Mouse (Mus musculus): Measurements from ENCODE around the gene Aup1.

The Aup1 gene

GRCm38 (mm10) chr6:83069488-83070246 lies 15.3 kb downstream of the Aup1 start:
- no peak for DNase-seq (ENCODE audit: low spot score)

DNA sequence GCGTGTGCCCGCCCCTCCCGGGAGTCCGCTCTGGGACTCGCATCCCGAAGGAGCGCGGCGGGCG lies 15.8 kb downstream of the Aup1 start, which contains the start of gene Tlx2:
Gene Tlx2 (minus strand): TSS at position 47 of the 64 bp plus-strand sequence.
- DNase-seq (ENCODE audit: low spot score): no peak

- peak; percentile 46 for DNase-seq (ENCODE audit: low spot score)
These were observed 16.2 kb downstream of the Aup1 start for GRCm38 (mm10) chr6:83070311-83071219.

GRCm38 (mm10) chr6:83071220-83071619 lies 16.9 kb downstream of the Aup1 start:
- peak; percentile 35 for DNase-seq (ENCODE audit: low spot score)

DNA sequence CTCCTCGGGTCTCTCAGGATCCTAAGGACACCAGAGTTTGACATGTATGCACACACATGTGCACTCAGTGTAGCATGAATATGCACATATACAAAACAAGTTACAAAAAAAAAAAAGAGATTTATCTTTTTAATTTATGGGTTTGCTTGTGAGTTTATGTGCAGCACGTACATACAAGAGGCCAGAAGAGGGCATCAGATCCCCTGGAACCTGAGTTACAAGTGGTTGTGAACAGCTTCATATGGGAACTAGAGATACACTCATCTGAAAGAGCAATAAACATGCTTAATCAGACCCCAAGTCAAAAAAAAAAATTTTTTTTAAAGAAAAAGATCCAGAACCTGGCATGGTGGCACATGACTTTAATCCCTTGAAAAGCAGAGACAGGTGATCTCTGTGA lies 20.7 kb downstream of the Aup1 start:
- peak; percentile 44 for DNase-seq (ENCODE audit: low spot score)

DNA sequence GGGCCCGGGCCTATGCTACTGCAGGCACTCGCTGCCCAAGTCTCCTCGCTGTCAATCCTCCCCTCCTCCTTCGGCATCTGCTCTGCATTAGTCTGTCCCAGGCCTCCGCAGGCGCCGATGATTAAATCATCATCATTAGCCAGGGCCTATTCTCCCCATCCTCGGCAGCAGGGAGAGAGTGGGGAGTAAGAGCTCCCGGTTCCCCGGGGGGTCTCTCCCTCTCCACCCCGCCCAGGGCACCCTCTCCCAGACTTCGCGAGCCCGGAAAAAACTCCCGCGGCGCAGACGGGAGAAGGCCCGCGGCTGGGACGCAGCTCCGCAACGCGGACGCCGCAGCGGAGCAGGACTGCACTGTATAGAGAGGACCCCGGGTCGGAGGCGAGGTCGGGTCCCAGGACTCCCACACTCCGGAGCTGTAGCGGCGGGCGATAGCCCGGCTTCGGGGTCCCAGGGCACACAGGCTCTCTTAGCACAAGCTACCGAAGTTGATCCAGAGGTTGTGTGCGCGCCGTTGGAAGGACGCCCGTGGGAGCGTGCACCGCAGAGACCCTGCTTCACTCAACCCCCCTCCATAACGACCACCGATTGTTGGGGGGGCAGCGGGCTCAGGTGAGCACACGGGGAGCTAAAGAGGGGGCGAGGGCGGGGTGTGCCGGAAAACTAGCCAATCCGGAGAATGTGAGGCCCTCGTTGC lies 23.5 kb downstream of the Aup1 start, which contains the start of gene Pcgf1:
Gene Pcgf1 (plus strand): TSS at position 240 of the 694 bp plus-strand sequence.
- peak; percentile 78 for DNase-seq (ENCODE audit: low spot score)

GRCm38 (mm10) chr6:83078324-83078858 lies 24.1 kb downstream of the Aup1 start:
- DNase-seq (ENCODE audit: low spot score): peak; percentile 98

- no peak for DNase-seq (ENCODE audit: low spot score)
These were observed 25.9 kb downstream of the Aup1 start for GRCm38 (mm10) chr6:83080210-83080609.

- DNase-seq (ENCODE audit: low spot score): no peak
These were observed 29.2 kb downstream of the Aup1 start for GRCm38 (mm10) chr6:83083497-83083896.

DNA sequence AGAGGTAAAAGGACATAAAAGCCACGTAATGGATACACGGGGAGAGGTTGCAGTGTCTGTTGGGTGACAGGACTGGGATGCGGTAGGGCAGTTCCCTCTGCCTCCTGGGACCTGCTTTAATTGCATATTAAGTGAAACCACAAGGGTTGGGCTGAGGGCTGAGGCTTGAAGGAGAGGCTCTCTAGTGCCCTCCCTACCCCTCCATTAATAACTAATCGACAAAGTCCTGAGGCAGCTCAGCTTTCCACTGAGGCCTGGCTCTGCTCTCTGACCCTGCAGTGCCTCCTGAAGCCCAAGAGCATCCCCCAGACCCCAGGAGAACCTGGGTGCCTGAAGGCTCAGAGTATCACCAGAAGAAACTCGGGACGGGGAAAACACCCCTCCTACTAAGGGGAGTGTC lies 30.2 kb downstream of the Aup1 start:
- no peak for DNase-seq (ENCODE audit: low spot score)

DNA sequence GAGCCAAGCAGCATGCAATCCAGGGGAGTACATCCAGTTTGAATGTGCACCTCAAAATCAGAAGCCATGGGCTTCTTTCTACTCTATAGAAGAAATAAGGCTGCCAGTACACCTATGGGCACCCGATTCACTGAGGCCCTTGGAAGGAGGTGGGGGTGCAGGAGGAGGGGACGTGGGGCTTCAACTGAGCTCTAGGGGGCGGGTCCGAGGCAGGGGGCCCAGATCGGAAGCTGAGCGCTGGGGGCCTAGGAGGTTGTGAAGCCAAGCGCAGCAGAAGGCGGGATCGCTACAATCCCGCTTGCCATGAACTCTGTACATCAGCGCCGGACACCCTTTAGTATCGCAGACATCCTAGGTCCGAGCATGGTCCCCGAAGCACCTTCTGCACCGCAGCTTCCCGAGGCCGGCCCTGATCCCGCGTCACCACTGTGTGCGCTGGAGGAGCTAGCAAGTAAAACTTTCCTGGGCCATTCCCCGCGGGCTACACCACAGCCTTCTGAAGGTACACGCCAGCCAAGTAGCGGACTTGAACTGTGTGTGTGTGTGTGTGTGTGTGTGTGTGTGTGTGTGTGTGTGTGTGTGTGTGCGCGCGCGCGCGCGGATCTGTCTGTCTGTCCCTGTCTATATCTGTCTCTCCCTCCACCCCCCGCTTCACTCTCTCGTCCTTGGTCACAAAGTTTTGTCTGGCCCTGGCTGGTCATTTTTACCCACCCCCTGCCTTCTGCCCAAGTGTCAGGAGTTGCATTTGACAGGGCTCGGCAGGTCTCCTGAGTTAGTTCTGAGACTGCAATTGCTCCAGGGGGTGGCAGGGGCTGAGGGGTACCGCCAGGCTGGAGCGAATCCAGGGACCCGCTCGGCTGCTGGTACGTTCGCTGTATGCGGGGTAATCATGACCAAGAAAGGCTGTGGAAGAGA lies 32.1 kb downstream of the Aup1 start, which contains the start of gene Lbx2:
Gene Lbx2 (plus strand): TSS at position 247 of the 915 bp plus-strand sequence.
- DNase-seq (ENCODE audit: low spot score): no peak

GRCm38 (mm10) chr6:83087205-83087925 lies 33.0 kb downstream of the Aup1 start:
- peak; percentile 49 for DNase-seq (ENCODE audit: low spot score)

DNA sequence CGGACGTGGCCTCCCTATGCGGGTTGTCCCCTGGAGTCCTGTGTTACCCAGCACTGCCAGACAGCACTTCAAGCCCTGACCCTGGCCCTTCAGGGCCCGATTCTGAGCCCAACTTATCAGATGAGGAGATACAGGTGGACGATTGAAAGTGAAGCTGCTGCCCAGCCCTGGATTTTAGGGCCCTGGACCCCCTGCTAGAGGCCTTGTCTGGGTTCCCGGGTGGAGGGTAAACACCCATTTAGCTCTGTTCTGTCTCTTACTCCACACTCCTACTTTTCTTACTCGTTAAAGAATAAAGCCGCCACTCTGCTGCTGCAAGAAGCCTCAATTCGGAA lies 33.6 kb downstream of the Aup1 start:
- DNase-seq (ENCODE audit: low spot score): no peak

- peak; percentile 3 for DNase-seq (ENCODE audit: low spot score)
These were observed 38.3 kb downstream of the Aup1 start for GRCm38 (mm10) chr6:83092416-83093127.

GRCm38 (mm10) chr6:83095968-83096367 lies 41.6 kb downstream of the Aup1 start:
- peak; percentile 3 for DNase-seq (ENCODE audit: low spot score)

GRCm38 (mm10) chr6:83098411-83098810 lies 44.1 kb downstream of the Aup1 start:
- peak; percentile 2 for DNase-seq (ENCODE audit: low spot score)

DNA sequence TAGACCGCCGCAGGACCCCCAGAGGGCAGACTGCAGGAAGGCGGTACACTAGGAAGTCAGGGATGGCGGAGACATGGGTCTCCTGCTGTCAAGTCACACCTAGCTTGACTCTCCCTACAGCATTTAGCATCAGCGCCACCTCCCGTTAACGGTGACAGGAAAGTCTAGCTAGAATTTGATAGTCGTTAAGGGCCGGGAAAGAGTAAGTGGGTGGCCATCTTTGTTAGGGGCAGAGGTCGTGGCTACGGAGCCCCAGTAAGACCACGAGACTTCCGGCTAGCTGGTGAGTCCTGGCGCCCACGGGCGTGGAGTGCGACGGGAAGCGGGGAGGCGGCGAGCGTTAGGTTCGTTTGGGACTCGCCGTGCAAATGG lies 47.0 kb downstream of the Aup1 start, which contains the start of the genes Ccdc142 and Gm42688:
Gene Ccdc142 (plus strand): TSS at position 286 of the 372 bp plus-strand sequence.
Gene Gm42688 (plus strand): TSS at position 302 of the 372 bp plus-strand sequence.
- peak; percentile 94 for DNase-seq (ENCODE audit: low spot score)

- peak; percentile 80 for DNase-seq (ENCODE audit: low spot score)
These were observed 47.6 kb downstream of the Aup1 start for GRCm38 (mm10) chr6:83101688-83102556.

DNA sequence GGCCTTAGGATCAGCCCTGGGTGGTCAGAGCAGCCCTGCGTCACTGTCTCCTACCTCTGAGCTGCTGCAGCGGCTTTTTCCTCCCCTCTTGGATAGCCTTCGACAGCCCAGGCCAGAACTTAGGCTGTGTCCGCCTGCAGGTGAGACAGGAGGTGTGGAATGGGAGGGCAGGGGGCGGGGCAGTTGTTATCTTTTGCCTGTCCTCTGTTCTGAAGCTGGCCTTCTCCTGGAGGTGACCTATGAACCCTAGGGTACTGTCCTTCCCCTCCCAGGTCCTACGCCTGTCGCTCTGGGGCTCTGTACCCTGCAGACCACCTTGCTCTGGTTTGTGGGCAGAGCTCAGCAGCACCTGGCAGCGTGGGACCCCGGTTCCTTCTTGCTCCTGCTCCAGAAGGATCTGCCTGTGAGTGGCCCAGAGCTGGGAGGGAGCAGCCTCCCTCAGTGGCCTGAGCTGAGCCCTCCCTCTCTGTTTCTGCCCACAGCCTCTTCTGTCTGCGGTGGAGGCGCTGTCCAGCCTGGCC lies 48.9 kb downstream of the Aup1 start:
- DNase-seq (ENCODE audit: low spot score): no peak
